Mouse (Mus musculus) CH12.LX (cell line): ENCODE measurements at regions not wholly inside any gene's neighbourhood (a gene's known extent, or its start where the extent isn't known, plus 50 kb on each side); places are given as distances from the start of the nearest gene placed in this dataset.
A peak's percentile ranks its signal among the peaks of the same experiment; 100 is the strongest.

Source experiments
- DNase-seq: peaks from one replicate; pipeline ENCODE4 v3.0.0-alpha.2; 2013; ENCODE audit errors: extremely low read depth
- H3K27ac ChIP-seq: 2 replicates; pipeline ENCODE4 v1.5.1; 2012; ENCODE audit warnings: low read depth, mild to moderate bottlenecking, control low read depth, moderate library complexity; ENCODE audit not compliant: insufficient read depth
- H3K27me3 ChIP-seq: replicated peaks from 2 replicates; pipeline ENCODE3; 2012; ENCODE audit warnings: inconsistent platforms
- H3K36me3 ChIP-seq, 2 experiments: replicated peaks in 1 of 2; 2 replicates each; pipeline versions ENCODE3 to v1.6.1; 2012; ENCODE audit warnings: inconsistent platforms in 1 of 2, low read length in 1 of 2, mild to moderate bottlenecking in 1 of 2, mixed read lengths in 1 of 2, moderate library complexity in 1 of 2; ENCODE audit not compliant: control insufficient read depth in 1 of 2, insufficient read depth in 1 of 2
- H3K4me1 ChIP-seq, 2 experiments: 2 replicates each; pipeline ENCODE4 v1.6.1; 2012; ENCODE audit warnings: inconsistent platforms in 1 of 2, moderate library complexity in 1 of 2; ENCODE audit not compliant: insufficient read depth in 2 of 2, control insufficient read depth in 1 of 2
- H3K4me2 ChIP-seq: 2 replicates; pipeline ENCODE4 v1.6.1; 2012; ENCODE audit warnings: low read depth, mild to moderate bottlenecking, control low read depth; ENCODE audit not compliant: poor library complexity, insufficient read depth, severe bottlenecking
- H3K4me3 ChIP-seq, 3 experiments: fragments of 150-350 bp in 1 of 3; sonication (generic) in 1 of 3; replicated peaks in 1 of 3; 2 replicates each; pipeline versions ENCODE3 to v1.5.1; 2011 to 2012; ENCODE audit warnings: low read depth in 2 of 3, low read length in 2 of 3, mild to moderate bottlenecking in 2 of 3, moderate library complexity in 2 of 3, control low read depth in 1 of 3, improper control_type of control experiment in 1 of 3, inconsistent platforms in 1 of 3, mixed read lengths in 1 of 3; ENCODE audit not compliant: poor library complexity in 1 of 3
- H3K79me2 ChIP-seq: replicated peaks from 2 replicates; pipeline ENCODE4 v1.6.1; 2012; ENCODE audit warnings: mild to moderate bottlenecking, moderate library complexity; ENCODE audit not compliant: control insufficient read depth, poor library complexity, insufficient read depth, severe bottlenecking; ENCODE audit errors: extremely low read depth
- H3K9ac ChIP-seq: 2 replicates; pipeline ENCODE4 v1.6.1; 2012; ENCODE audit warnings: low read depth, mild to moderate bottlenecking, control low read depth, moderate library complexity; ENCODE audit not compliant: insufficient read depth
- H3K9me3 ChIP-seq: replicated peaks from 2 replicates; pipeline ENCODE3; 2012; ENCODE audit warnings: low read length, inconsistent platforms, mixed read lengths
- BHLHE40 ChIP-seq: IDR thresholded peaks from 2 replicates; pipeline ENCODE4 v1.6.1; 2011; ENCODE audit warnings: mild to moderate bottlenecking, low read depth, low read length, improper control_type of control experiment
- ETS1 ChIP-seq: conservative IDR thresholded peaks from 2 replicates; pipeline ENCODE4 v1.6.1; 2012; ENCODE audit warnings: low read depth, mild to moderate bottlenecking, inconsistent platforms, low read length, improper control_type of control experiment, moderate library complexity
- GABPA ChIP-seq: IDR thresholded peaks from 2 replicates; pipeline ENCODE4 v1.6.1; 2012; ENCODE audit warnings: low read depth, low read length, improper control_type of control experiment, inconsistent platforms; ENCODE audit not compliant: insufficient replicate concordance
- HCFC1 ChIP-seq: IDR thresholded peaks from 2 replicates; pipeline ENCODE4 v1.6.1; 2012; ENCODE audit warnings: low read depth, mild to moderate bottlenecking, inconsistent platforms, low read length, improper control_type of control experiment
- IRF4 ChIP-seq: IDR thresholded peaks from 2 replicates; pipeline ENCODE4 v1.6.1; 2014; ENCODE audit warnings: low read depth, mild to moderate bottlenecking, inconsistent platforms, low read length, improper control_type of control experiment
- JUN ChIP-seq: IDR thresholded peaks from 2 replicates; pipeline ENCODE4 v1.6.1; 2011; ENCODE audit warnings: low read depth, mild to moderate bottlenecking, low read length, improper control_type of control experiment, moderate library complexity; ENCODE audit not compliant: insufficient read depth
- MAFK ChIP-seq: IDR thresholded peaks from 2 replicates; pipeline ENCODE4 v1.6.1; 2011; ENCODE audit warnings: low read length, improper control_type of control experiment; ENCODE audit not compliant: insufficient replicate concordance
- MAZ ChIP-seq: IDR thresholded peaks from 2 replicates; pipeline ENCODE4 v1.6.1; 2012; ENCODE audit warnings: low read depth, mild to moderate bottlenecking, inconsistent platforms, low read length, improper control_type of control experiment, moderate library complexity
- MXI1 ChIP-seq: IDR thresholded peaks from 2 replicates; pipeline ENCODE4 v1.6.1; 2011; ENCODE audit warnings: mild to moderate bottlenecking, low read depth, low read length, improper control_type of control experiment
- MYC ChIP-seq: IDR thresholded peaks from 2 replicates; pipeline ENCODE4 v1.6.1; 2011; ENCODE audit warnings: low read depth, mild to moderate bottlenecking, improper control_type of control experiment, low read length
- PAX5 ChIP-seq: IDR thresholded peaks from 2 replicates; pipeline ENCODE4 v1.6.1; 2012; ENCODE audit warnings: low read length, inconsistent platforms, mixed read lengths
- POLR2A ChIP-seq: IDR thresholded peaks from 2 replicates; pipeline ENCODE4 v1.6.1; 2011; ENCODE audit warnings: low read depth, mild to moderate bottlenecking, improper control_type of control experiment, low read length
- POLR2AphosphoS2 ChIP-seq: IDR thresholded peaks from 2 replicates; pipeline ENCODE4 v1.6.1; 2011; ENCODE audit warnings: low read depth, low read length, improper control_type of control experiment
- RAD21 ChIP-seq: IDR thresholded peaks from 2 replicates; pipeline ENCODE4 v1.6.1; 2011; ENCODE audit warnings: low read depth, mild to moderate bottlenecking, low read length, improper control_type of control experiment, moderate library complexity
- RCOR1 ChIP-seq: conservative IDR thresholded peaks from 2 replicates; pipeline ENCODE4 v1.6.1; 2012; ENCODE audit warnings: low read depth, mild to moderate bottlenecking, inconsistent platforms, low read length, improper control_type of control experiment
- SIN3A ChIP-seq: IDR thresholded peaks from 2 replicates; pipeline ENCODE4 v1.6.1; 2012; ENCODE audit warnings: low read length, improper control_type of control experiment, inconsistent platforms
- TCF12 ChIP-seq: IDR thresholded peaks from 2 replicates; pipeline ENCODE4 v1.6.1; 2014; ENCODE audit warnings: low read depth, mild to moderate bottlenecking, inconsistent platforms, low read length, improper control_type of control experiment
- UBTF ChIP-seq: IDR thresholded peaks from 2 replicates; pipeline ENCODE4 v1.6.1; 2012; ENCODE audit warnings: low read depth, mild to moderate bottlenecking, inconsistent platforms, low read length, improper control_type of control experiment, moderate library complexity
- USF2 ChIP-seq: conservative IDR thresholded peaks from 2 replicates; pipeline ENCODE4 v1.6.1; 2011; ENCODE audit warnings: low read depth, low read length, improper control_type of control experiment
- ZKSCAN1 ChIP-seq: IDR thresholded peaks from 2 replicates; pipeline ENCODE4 v1.6.1; 2012; ENCODE audit warnings: low read depth, inconsistent platforms, low read length, improper control_type of control experiment, borderline replicate concordance
- dilution Hi-C: fragments of 300-500 bp; cut with MboI; formaldehyde crosslinking; loops from 2 replicates; pipeline ENCODE4 v1.14.3; 2020; ENCODE audit warnings: low sequenced_read_pairs; ENCODE audit not compliant: extremely low pct_unique_long_range_greater_than_20kb, extremely low pct_ligation_motif_present
- in situ Hi-C: fragments of 300-500 bp; cut with MboI; formaldehyde crosslinking; loops from 3 replicates; pipeline ENCODE4 v1.14.3; 2019; ENCODE audit warnings: low sequenced_read_pairs, low pct_ligation_motif_present, low pct_unique_long_range_greater_than_20kb, mixed read lengths

- peak; percentile 71 for DNase-seq
- Histone ChIP-seq H3K9me3 (peaks cover 2% of the 10 kb centered on the region), H3K27me3 (no peaks in the 10 kb centered on the region), H3K36me3 (no peaks in the 10 kb centered on the region), H3K4me1 (peaks cover 17 to 53% of the 10 kb centered on the region in 2 experiments), H3K4me2 (peak overlapping the region; percentile 3; the same call in 1 of the 2 replicates), H3K4me3 (peak overlapping the region in 2 of 3 experiments; percentile 7 to 13), H3K27ac (no peak overlapping the region), H3K9ac (no peak overlapping the region), H3K79me2 (no peaks in the 10 kb centered on the region)
- in situ Hi-C loops (loop anchor here (5.0 to 10.0 kb wide), 2 partner anchors 234 to 757 kb away; no protein-coding TSS in a partner anchor), dilution Hi-C loops (no loop called here)
- TF ChIP-seq PAX5 (no peak), IRF4 (no peak), GABPA (no peak), ZKSCAN1 (no peak), JUN (no peak), BHLHE40 (no peak), SIN3A (no peak), USF2 (no peak), RCOR1 (no peak), UBTF (no peak), TCF12 (peak; percentile 37; the same call in 1 of the 2 replicates), ETS1 (0 out of 2 replicates have a peak, but pooled peaks have one; percentile 44), MAZ (no peak), MAFK (no peak), POLR2AphosphoS2 (no peak), MXI1 (no peak), MYC (no peak), POLR2A (0 out of 2 replicates have a peak, but pooled peaks have one; percentile 34), RAD21 (no peak)
Measured at GRCm38 (mm10) chr5:53358181-53358580, 91.3 kb downstream of the Smim20 start.

GRCm38 (mm10) chr5:53359887-53360286 lies 93.0 kb downstream of the Smim20 start:
- H3K4me3 ChIP-seq, result no peak overlapping the region
- peaks cover 2% of the 10 kb centered on the region for H3K9me3 ChIP-seq
- in situ Hi-C loops, result loop anchor here (5.0 to 10.0 kb wide), 2 partner anchors 232 to 755 kb away; no protein-coding TSS in a partner anchor
- H3K4me2 ChIP-seq, result no peak overlapping the region
- no peaks in the 10 kb centered on the region for H3K36me3 ChIP-seq
- dilution Hi-C loops, result no loop called here
- peaks cover 17 to 52% of the 10 kb centered on the region in 2 experiments for H3K4me1 ChIP-seq
- no peak for DNase-seq
- TF ChIP-seq USF2 (no peak), HCFC1 (no peak)
- TF ChIP-seq, all 38 proteins: peak for 0
- Histone ChIP-seq H3K27ac (no peak overlapping the region), H3K9ac (no peak overlapping the region), H3K79me2 (no peaks in the 10 kb centered on the region), H3K27me3 (no peaks in the 10 kb centered on the region)
